Mouse (Mus musculus): ENCODE measurements around the gene Slc26a10. TPM values are rescaled to one million over a fixed set of nuclear protein-coding genes. Genes with fewer than 3 reads are reported as not detected.

Gene Slc26a10
- total and polyA plus RNA-seq, 3 experiments, result 0.94 to 8.4 (median 0.98) TPM

DNA sequence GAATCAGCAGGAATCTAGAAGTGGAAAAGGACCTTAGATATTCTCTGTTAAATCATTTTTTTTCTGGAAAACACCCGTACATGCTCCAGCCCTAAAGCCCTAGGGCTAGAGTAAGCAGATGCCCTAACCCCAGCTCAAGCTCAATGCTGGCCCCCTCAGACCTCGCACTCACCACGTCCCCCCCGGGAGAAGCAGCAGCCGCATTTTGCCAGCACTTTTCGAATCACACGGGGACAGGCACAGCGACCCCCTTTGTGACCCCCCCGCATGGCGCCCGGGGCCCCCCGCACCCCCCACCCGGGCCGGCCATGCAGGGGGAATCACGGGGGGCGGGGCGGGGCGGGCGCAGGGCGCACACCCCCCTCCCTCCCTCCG, 7.6 kb upstream of the Slc26a10 start:
- peaks cover 90% of the 10 kb centered on the region for H3K4me1 ChIP-seq (ENCODE audit: insufficient read depth, low read depth, low read length)
- H3K9me3 ChIP-seq (replicated peaks), result peaks cover 6% of the 10 kb centered on the region
- H3K36me3 ChIP-seq (replicated peaks), result peaks cover 71% of the 10 kb centered on the region
- ATAC-seq (ENCODE audit: extremely low read depth, insufficient number of reproducible peaks, low FRiP score, poor library complexity, severe bottlenecking), result no peak
- no peaks in the 10 kb centered on the region for H3K27me3 ChIP-seq (ENCODE audit: insufficient read depth, low read length)
- DNase-seq (ENCODE audit: low spot score), result no peak
- peak overlapping the region; percentile 80 for H3K4me3 ChIP-seq (ENCODE audit: low read depth, low read length)
- no peak for TF ChIP-seq CTCF (IDR thresholded peaks at IDR 0.05; ENCODE audit: low read depth, low read length)
- no peak for TF ChIP-seq GATA1 (IDR thresholded peaks at IDR 0.05; ENCODE audit: borderline replicate concordance, low read length)
- no peak for TF ChIP-seq POLR2AphosphoS5 (IDR thresholded peaks at IDR 0.05; ENCODE audit: insufficient replicate concordance, low read depth, low read length)
- TF ChIP-seq GATA2 (IDR thresholded peaks at IDR 0.05; ENCODE audit: borderline replicate concordance, low read depth, low read length), result no peak
- no peak for TF ChIP-seq TAL1 (conservative IDR thresholded peaks at IDR 0.05; ENCODE audit: low read depth, low read length)

DNA sequence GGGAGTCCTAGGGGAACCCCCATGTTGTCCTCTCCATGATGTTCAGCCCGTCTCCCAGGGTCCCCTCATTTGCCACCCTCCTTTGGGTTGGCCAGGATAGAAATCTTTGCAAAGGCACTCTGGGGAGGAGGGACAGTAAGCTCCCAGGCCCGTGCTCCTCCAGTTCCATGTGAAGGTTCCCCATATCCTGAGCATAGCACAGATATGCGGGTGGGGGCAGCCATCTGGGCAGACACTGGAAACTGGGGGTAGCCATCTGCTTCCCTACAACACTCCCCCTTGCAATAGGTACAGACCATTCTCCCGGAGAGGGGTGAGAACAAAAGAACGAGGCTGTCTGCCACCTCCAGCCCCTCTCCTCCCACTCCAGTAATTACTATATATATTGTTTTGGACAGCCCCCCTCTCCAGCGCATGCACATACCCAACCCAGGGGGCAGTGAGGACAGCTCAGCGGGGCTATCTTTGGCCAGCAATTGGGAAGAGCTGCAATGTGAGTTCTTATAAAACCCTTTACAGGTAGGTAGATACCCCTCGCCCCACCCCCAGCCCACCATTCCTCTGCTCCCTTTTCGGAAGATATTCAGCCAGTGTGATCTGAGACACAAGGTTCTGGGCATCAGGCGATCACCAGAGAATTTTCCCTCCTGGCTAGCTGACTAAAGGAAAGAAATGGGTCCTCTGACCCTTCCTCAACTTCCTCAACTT, 7.1 kb upstream of the Slc26a10 start:
- Histone ChIP-seq H3K4me3 (ENCODE audit: low read depth, low read length) (peak overlapping the region; percentile 80), H3K9me3 (replicated peaks) (peaks cover 6% of the 10 kb centered on the region), H3K27me3 (ENCODE audit: insufficient read depth, low read length) (no peaks in the 10 kb centered on the region), H3K4me1 (ENCODE audit: insufficient read depth, low read depth, low read length) (peaks cover 89% of the 10 kb centered on the region), H3K36me3 (replicated peaks) (peaks cover 71% of the 10 kb centered on the region)
- TF ChIP-seq GATA2 (IDR thresholded peaks at IDR 0.05; ENCODE audit: borderline replicate concordance, low read depth, low read length) (no peak), GATA1 (IDR thresholded peaks at IDR 0.05; ENCODE audit: borderline replicate concordance, low read length) (no peak), CTCF (IDR thresholded peaks at IDR 0.05; ENCODE audit: low read depth, low read length) (no peak), TAL1 (conservative IDR thresholded peaks at IDR 0.05; ENCODE audit: low read depth, low read length) (no peak), POLR2AphosphoS5 (IDR thresholded peaks at IDR 0.05; ENCODE audit: insufficient replicate concordance, low read depth, low read length) (no peak)
- ATAC-seq (ENCODE audit: extremely low read depth, insufficient number of reproducible peaks, low FRiP score, poor library complexity, severe bottlenecking), result no peak
- DNase-seq (ENCODE audit: low spot score), result no peak

DNA sequence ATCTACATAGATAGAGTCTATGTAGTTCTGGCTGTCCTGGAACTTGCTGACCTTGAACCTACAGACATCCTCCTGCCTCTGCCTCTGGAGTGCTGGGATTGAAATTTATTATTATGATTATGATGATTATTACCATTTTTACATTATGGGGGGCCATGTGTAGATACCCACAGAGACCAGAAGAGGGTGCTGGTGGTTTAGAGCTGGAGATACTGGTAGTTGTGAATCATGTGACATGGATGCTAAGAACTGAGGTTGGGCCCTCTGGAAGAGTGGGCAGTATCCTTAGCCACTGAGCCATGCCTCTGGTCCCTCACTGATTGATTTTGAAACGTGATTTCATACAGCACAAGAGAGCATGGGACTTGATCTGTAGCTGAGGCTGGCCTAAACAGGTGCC, 6.0 kb upstream of the Slc26a10 start:
- Histone ChIP-seq H3K27me3 (ENCODE audit: insufficient read depth, low read length) (no peaks in the 10 kb centered on the region), H3K36me3 (replicated peaks) (peaks cover 72% of the 10 kb centered on the region), H3K9me3 (replicated peaks) (peaks cover 6% of the 10 kb centered on the region), H3K4me3 (ENCODE audit: low read depth, low read length) (no peak overlapping the region; the same call in 1 of the 2 replicates), H3K4me1 (ENCODE audit: insufficient read depth, low read depth, low read length) (peaks cover 87% of the 10 kb centered on the region)
- ATAC-seq (ENCODE audit: extremely low read depth, insufficient number of reproducible peaks, low FRiP score, poor library complexity, severe bottlenecking) (no peak), DNase-seq (ENCODE audit: low spot score) (no peak)
- no peak for TF ChIP-seq GATA2 (IDR thresholded peaks at IDR 0.05; ENCODE audit: borderline replicate concordance, low read depth, low read length)
- TF ChIP-seq CTCF (IDR thresholded peaks at IDR 0.05; ENCODE audit: low read depth, low read length), result peak; percentile 49; the same call in 1 of the 2 replicates
- TF ChIP-seq GATA1 (IDR thresholded peaks at IDR 0.05; ENCODE audit: borderline replicate concordance, low read length), result no peak

DNA sequence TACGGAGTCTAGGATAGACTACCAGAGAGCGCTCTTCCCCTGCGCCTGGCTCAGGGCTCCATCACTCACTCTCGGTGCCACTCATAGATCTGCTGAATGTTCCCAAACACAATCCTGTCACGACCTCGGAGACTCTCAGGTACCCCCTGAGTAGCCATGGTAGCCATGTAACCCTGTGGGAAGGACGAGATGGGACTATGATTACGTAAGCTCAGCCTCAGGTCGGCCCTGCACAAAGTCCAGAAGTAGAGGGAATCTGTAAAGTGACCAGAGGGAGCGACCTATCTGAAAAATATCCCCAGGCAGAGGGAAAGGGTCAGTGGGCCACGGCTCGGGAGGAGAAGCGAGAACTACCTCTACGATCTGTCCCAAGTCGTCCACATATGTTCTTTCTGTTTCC, 5.1 kb upstream of the Slc26a10 start:
- TF ChIP-seq POLR2AphosphoS5 (IDR thresholded peaks at IDR 0.05; ENCODE audit: insufficient replicate concordance, low read depth, low read length), result no peak
- TF ChIP-seq TAL1 (conservative IDR thresholded peaks at IDR 0.05; ENCODE audit: low read depth, low read length), result no peak
- no peak for TF ChIP-seq GATA1 (IDR thresholded peaks at IDR 0.05; ENCODE audit: borderline replicate concordance, low read length)
- TF ChIP-seq GATA2 (IDR thresholded peaks at IDR 0.05; ENCODE audit: borderline replicate concordance, low read depth, low read length), result no peak
- no peak for TF ChIP-seq CTCF (IDR thresholded peaks at IDR 0.05; ENCODE audit: low read depth, low read length)
- Histone ChIP-seq H3K9me3 (replicated peaks) (peaks cover 6% of the 10 kb centered on the region), H3K36me3 (replicated peaks) (peaks cover 66% of the 10 kb centered on the region), H3K27me3 (ENCODE audit: insufficient read depth, low read length) (no peaks in the 10 kb centered on the region), H3K4me3 (ENCODE audit: low read depth, low read length) (no peak overlapping the region), H3K4me1 (ENCODE audit: insufficient read depth, low read depth, low read length) (peaks cover 86% of the 10 kb centered on the region)
- DNase-seq (ENCODE audit: low spot score), result no peak
- ATAC-seq (ENCODE audit: extremely low read depth, insufficient number of reproducible peaks, low FRiP score, poor library complexity, severe bottlenecking), result no peak

DNA sequence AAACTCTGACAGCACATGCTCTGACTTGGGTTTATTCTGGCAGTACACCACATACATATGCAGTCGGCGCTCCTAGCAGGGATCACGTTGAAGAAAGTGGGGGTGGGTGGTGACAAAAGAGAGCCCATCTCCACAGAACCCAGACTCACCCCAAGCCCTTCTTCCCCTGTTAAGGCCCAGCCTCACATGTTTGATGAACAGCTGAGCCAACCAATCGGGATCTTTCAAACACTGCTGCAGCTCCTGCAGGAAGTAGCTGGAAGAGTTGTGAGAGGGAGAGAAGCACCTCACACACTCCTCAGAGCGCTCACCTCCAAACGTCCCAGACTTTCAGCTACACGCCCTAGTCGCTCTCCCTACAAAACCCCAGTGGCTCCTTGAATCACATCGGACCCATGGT, 4.7 kb upstream of the Slc26a10 start:
- DNase-seq (ENCODE audit: low spot score) (no peak), ATAC-seq (ENCODE audit: extremely low read depth, insufficient number of reproducible peaks, low FRiP score, poor library complexity, severe bottlenecking) (no peak)
- Histone ChIP-seq H3K4me3 (ENCODE audit: low read depth, low read length) (no peak overlapping the region; the same call in 1 of the 2 replicates), H3K9me3 (replicated peaks) (peaks cover 6% of the 10 kb centered on the region), H3K4me1 (ENCODE audit: insufficient read depth, low read depth, low read length) (peaks cover 87% of the 10 kb centered on the region), H3K27me3 (ENCODE audit: insufficient read depth, low read length) (no peaks in the 10 kb centered on the region), H3K36me3 (replicated peaks) (peaks cover 64% of the 10 kb centered on the region)
- TF ChIP-seq TAL1 (conservative IDR thresholded peaks at IDR 0.05; ENCODE audit: low read depth, low read length) (no peak), POLR2AphosphoS5 (IDR thresholded peaks at IDR 0.05; ENCODE audit: insufficient replicate concordance, low read depth, low read length) (no peak), GATA2 (IDR thresholded peaks at IDR 0.05; ENCODE audit: borderline replicate concordance, low read depth, low read length) (no peak), CTCF (IDR thresholded peaks at IDR 0.05; ENCODE audit: low read depth, low read length) (no peak), GATA1 (IDR thresholded peaks at IDR 0.05; ENCODE audit: borderline replicate concordance, low read length) (no peak)

DNA sequence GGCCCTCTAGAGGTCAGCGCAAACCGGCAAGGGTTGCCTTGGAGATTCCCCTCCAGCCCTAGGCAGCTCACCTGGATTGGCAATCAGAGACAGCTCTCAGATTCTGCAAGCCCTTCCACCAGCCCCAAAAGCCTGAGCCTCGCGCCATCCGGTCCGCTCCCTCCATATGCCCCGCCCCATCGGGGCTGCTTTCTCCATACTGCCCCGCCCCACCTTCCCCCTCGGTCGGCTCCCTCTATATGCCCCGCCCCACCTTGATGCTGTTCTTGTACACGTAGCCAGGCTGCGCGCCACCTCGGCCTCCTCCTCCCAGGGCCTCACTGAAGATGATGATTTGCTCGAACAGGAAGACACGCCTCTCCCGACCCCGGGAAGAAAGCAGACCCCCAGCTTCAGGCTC, 3.3 kb upstream of the Slc26a10 start:
- TF ChIP-seq GATA2 (IDR thresholded peaks at IDR 0.05; ENCODE audit: borderline replicate concordance, low read depth, low read length) (no peak), CTCF (IDR thresholded peaks at IDR 0.05; ENCODE audit: low read depth, low read length) (no peak), POLR2AphosphoS5 (IDR thresholded peaks at IDR 0.05; ENCODE audit: insufficient replicate concordance, low read depth, low read length) (no peak), TAL1 (conservative IDR thresholded peaks at IDR 0.05; ENCODE audit: low read depth, low read length) (no peak), GATA1 (IDR thresholded peaks at IDR 0.05; ENCODE audit: borderline replicate concordance, low read length) (no peak)
- H3K4me3 ChIP-seq (ENCODE audit: low read depth, low read length), result no peak overlapping the region; the same call in 1 of the 2 replicates
- peaks cover 64% of the 10 kb centered on the region for H3K36me3 ChIP-seq (replicated peaks)
- DNase-seq (ENCODE audit: low spot score), result no peak
- ATAC-seq (ENCODE audit: extremely low read depth, insufficient number of reproducible peaks, low FRiP score, poor library complexity, severe bottlenecking), result no peak
- peaks cover 2% of the 10 kb centered on the region; the same call in 1 of the 2 replicates for H3K27me3 ChIP-seq (ENCODE audit: insufficient read depth, low read length)
- H3K4me1 ChIP-seq (ENCODE audit: insufficient read depth, low read depth, low read length), result peaks cover 87% of the 10 kb centered on the region
- H3K9me3 ChIP-seq (replicated peaks), result peaks cover 7% of the 10 kb centered on the region

Data from G1E (cell line).